Mouse (Mus musculus) heart, embryonic 15.5 days (tissue): ENCODE measurements at regions not wholly inside any gene's neighbourhood (a gene's known extent, or its start where the extent isn't known, plus 50 kb on each side); places are given as distances from the start of the nearest gene placed in this dataset.

Experiments used
- ATAC-seq: fragments of 200-750 bp; cut with Nextera tagmentation; replicated peaks from 2 replicates; pipeline ENCODE4 v1.8.0; 2017; ENCODE audit warnings: low read depth, moderate TSS enrichment; ENCODE audit not compliant: insufficient number of reproducible peaks, insufficient read depth, low FRiP score
- H3K27ac ChIP-seq: fragments of 300-500 bp; sonication (generic); 2 replicates; pipeline ENCODE4 v1.5.1; 2015; ENCODE audit warnings: mild to moderate bottlenecking, inconsistent platforms
- H3K27me3 ChIP-seq: fragments of 300-500 bp; sonication (generic); 2 replicates; pipeline ENCODE4 v1.6.1; 2015; ENCODE audit warnings: inconsistent platforms
- H3K36me3 ChIP-seq: fragments of 300-500 bp; sonication (generic); 2 replicates; pipeline ENCODE4 v1.6.1; 2015; ENCODE audit warnings: mild to moderate bottlenecking, inconsistent platforms
- H3K4me1 ChIP-seq: fragments of 300-500 bp; sonication (generic); replicated peaks from 2 replicates; pipeline ENCODE4 v1.6.1; 2015; ENCODE audit warnings: inconsistent platforms
- H3K4me2 ChIP-seq: fragments of 300-500 bp; sonication (generic); 2 replicates; pipeline ENCODE4 v1.6.1; 2015; ENCODE audit warnings: inconsistent platforms, mild to moderate bottlenecking, moderate library complexity
- H3K4me3 ChIP-seq: fragments of 300-500 bp; sonication (generic); 2 replicates; pipeline ENCODE4 v1.5.1; 2015; ENCODE audit warnings: mild to moderate bottlenecking, inconsistent platforms
- H3K9ac ChIP-seq: fragments of 300-500 bp; sonication (generic); 2 replicates; pipeline ENCODE4 v1.6.1; 2015; ENCODE audit warnings: mild to moderate bottlenecking, inconsistent platforms
- H3K9me3 ChIP-seq: fragments of 300-500 bp; sonication (generic); replicated peaks from 2 replicates; pipeline ENCODE4 v1.6.1; 2016; ENCODE audit warnings: inconsistent platforms
- WGBS: fragments of 180-500 bp; shearing (Covaris S2); methylation state at CpG from one replicate; pipeline ENCODE4 v1.1.7; 2015; ENCODE audit warnings: mixed read lengths; 5-methylcytosine and 5-hydroxymethylcytosine counted together

DNA sequence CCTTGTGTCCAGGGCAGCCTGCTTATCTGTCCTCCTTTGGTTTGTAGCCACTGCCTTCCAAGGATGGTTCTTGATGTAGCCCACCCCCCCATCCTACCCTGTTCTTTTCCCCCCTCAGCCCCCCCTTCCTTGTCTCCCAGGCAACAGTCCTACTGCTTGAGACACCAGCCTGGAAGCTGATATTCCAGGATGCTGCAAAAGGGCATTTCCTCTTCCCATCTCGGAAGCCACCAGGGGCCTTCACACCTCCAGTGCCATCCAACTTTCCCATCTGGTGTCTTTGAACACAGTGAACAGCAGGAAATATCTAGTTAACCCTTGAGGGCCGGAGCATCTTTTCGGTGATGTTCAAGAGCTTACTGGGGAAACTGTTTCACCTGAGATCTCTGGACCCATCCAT, 63.7 kb upstream of the Smndc1 start:
- H3K4me3 ChIP-seq = no peak overlapping the region
- H3K27ac ChIP-seq = no peak overlapping the region
- H3K27me3 ChIP-seq = peaks cover 10% of the 10 kb centered on the region
- WGBS = 75% methylated on average over 3 of the region's 3 CpGs
- no peaks in the 10 kb centered on the region for H3K36me3 ChIP-seq
- H3K9me3 ChIP-seq = no peaks in the 10 kb centered on the region
- H3K4me2 ChIP-seq = no peak overlapping the region
- ATAC-seq = no peak
- no peak overlapping the region for H3K9ac ChIP-seq
- peaks cover 32% of the 10 kb centered on the region for H3K4me1 ChIP-seq

DNA sequence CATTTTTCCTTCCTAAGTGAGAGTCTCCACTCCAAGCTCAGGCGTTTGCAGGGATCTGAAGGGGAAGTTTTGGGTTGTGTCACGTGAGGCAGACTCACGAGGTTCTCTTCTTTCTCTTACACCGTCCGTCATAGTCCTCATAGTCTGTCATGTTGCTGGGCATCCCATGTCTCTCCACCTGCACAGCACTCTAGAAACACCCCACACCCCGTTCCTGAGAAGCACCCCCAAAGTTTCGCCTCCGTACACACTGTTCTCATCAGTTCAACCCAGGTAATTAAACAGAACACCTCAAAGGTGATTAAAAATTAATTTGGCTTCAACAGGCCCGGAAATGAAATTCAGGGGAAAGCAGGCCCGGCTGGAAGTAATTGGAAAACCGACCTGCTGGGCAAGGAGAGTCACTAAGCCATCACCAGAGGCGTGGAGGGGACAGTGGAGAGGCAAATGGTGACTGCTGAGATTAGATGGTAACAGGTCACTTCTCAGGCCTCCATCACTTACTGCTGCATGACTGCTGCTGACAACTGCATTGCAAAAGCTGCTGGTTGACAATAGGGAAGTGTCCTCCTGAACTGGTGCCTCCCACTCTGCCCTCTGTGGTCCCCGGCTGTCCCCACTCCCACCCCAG, 63.1 kb upstream of the Smndc1 start:
- H3K9me3 ChIP-seq = no peaks in the 10 kb centered on the region
- ATAC-seq = no peak
- H3K4me2 ChIP-seq = no peak overlapping the region
- 72% methylated on average over 13 of the region's 13 CpGs for WGBS
- H3K27me3 ChIP-seq = peaks cover 4% of the 10 kb centered on the region
- H3K9ac ChIP-seq = no peak overlapping the region
- no peak overlapping the region for H3K27ac ChIP-seq
- H3K4me3 ChIP-seq = no peak overlapping the region
- peaks cover 32% of the 10 kb centered on the region for H3K4me1 ChIP-seq
- H3K36me3 ChIP-seq = no peaks in the 10 kb centered on the region

DNA sequence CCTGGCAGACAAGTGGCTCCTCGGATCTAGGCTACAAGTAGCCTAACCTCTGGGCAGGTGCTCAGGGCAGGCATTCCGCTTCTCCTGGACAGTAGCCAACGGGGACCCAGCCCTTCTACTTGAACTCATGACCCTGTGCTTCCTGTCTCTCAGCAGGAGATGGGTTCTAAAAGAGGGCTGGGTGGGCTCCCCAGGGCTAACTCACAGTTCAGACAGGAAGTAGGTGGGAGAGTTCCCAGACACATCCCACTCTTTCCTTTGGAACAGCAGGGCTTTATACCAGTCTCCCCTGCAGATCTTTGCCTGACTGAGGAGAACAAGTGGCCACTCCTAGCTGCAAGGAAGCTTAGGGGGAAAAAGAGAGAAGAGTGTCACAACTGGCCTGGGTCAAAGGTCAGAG, 62.0 kb upstream of the Smndc1 start:
- WGBS = 38% methylated on average over 3 of the region's 3 CpGs
- Histone ChIP-seq H3K4me1 (peaks cover 39% of the 10 kb centered on the region), H3K4me3 (no peak overlapping the region), H3K9ac (no peak overlapping the region), H3K4me2 (no peak overlapping the region), H3K27ac (no peak overlapping the region), H3K9me3 (no peaks in the 10 kb centered on the region), H3K36me3 (no peaks in the 10 kb centered on the region), H3K27me3 (no peaks in the 10 kb centered on the region; the same call in 1 of the 2 replicates)
- no peak for ATAC-seq

DNA sequence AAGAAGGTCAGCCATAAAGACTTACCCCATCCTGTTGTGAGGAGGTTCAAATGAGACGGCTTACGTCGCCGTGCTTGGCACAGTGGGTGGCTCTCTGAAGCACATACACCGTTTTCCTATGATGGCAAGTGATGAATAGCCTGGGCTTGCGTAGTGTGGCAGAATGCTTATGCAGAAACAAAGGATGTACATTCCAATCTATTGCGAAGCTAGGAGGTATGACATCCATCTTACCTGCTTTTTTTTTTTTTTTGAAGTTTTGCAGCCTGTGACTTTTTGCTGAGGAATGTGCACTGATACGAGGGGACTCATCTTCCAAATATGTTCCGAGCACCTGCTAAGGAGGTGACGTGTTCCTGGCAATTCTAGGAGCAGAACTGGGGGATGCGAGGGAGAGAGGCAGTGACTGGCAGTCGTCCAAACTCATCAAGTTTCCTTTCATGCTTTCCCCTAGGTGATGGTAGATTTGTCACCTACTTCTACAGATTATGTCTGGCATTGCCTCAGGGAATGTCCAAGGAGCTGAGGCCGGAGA, 61.1 kb upstream of the Smndc1 start:
- ATAC-seq = no peak
- Histone ChIP-seq H3K27ac (no peak overlapping the region), H3K4me1 (peaks cover 39% of the 10 kb centered on the region)

DNA sequence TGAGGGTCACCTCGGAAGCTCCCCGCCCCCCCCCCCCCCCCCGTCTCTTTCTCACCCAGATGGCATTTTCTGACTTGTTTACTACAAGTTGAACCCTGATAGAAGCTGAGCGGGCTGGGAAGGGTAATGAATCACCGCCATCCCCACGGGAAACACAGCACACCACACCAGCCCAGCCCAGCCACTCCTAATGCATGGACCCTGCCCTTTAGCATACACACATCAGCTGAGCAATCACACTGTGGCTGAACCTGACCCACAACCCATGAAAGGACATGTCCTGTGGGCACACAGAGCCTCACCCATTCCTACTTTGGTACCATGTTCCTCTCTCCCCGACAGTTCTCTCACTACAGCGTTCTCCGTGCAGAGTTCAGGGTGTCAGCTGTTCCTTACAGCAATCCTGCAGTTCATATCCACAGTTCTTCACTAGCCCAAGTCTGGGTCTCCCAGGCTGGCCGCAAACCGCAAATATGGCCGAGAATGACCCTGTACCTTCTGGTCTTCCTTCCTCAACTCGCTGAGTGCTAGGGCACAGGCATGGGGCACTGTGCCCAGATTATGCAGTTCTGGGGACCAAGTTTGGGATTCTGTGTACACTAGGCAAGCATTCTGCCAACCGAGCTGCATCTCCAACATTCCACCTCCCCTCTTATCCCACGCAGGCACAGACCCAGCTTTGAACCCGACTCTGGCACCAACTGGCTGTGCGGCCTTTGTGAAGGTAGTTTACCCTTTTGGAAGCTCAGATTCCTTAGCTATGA, 60.4 kb upstream of the Smndc1 start:
- ATAC-seq = no peak
- Histone ChIP-seq H3K9me3 (no peaks in the 10 kb centered on the region), H3K27me3 (peaks cover 7% of the 10 kb centered on the region; the same call in 1 of the 2 replicates), H3K4me3 (no peak overlapping the region), H3K36me3 (no peaks in the 10 kb centered on the region), H3K4me2 (no peak overlapping the region), H3K27ac (0 out of 2 replicates have a peak overlapping the region, but pooled peaks have one; percentile 2), H3K9ac (no peak overlapping the region), H3K4me1 (peaks cover 39% of the 10 kb centered on the region)
- WGBS = 72% methylated on average over 16 of the region's 17 CpGs

More for the DNA sequence above, 61.1 kb upstream of the Smndc1 start:
- Histone ChIP-seq H3K36me3 (no peaks in the 10 kb centered on the region), H3K9ac (no peak overlapping the region), H3K4me2 (no peak overlapping the region), H3K27me3 (peaks cover 7% of the 10 kb centered on the region; the same call in 1 of the 2 replicates), H3K9me3 (no peaks in the 10 kb centered on the region), H3K4me3 (no peak overlapping the region)
- WGBS = 46% methylated on average over 13 of the region's 13 CpGs

DNA sequence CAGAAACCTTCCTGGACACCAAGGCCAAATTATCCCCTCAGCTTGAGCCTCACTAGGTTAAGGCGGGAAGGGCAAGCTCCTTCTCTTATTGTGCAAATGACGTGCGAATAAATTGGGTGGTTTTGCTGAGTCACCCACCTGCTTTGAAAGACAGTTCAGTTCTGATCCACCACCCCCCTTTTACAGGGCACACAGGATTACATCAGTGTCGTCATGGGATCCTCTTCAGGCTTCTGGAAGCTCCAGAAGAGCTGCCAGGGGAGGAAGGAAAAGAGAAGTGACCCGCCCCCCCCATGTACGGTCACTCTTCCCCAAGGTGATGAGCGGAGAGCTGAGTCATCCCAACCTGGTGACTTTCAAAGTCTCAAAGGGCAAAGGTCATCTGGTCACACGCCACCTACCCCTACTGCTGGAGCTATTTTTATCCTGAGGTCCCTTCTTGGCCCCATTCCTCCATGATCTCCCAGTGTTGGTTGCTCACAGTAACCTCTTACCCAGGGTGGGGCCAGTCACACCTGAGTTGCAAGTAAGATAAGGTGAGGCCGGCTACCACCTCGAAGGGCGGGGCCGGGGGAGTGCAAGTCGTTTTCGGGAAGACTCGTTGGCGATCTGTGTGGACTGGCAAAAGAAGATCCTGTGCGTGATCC, 58.9 kb upstream of the Smndc1 start:
- Histone ChIP-seq H3K4me3 (no peak overlapping the region), H3K27me3 (peaks cover 7% of the 10 kb centered on the region; the same call in 1 of the 2 replicates), H3K27ac (no peak overlapping the region), H3K4me1 (peaks cover 39% of the 10 kb centered on the region), H3K36me3 (no peaks in the 10 kb centered on the region), H3K4me2 (no peak overlapping the region), H3K9ac (no peak overlapping the region), H3K9me3 (no peaks in the 10 kb centered on the region)
- WGBS = 81% methylated on average over 17 of the region's 17 CpGs
- ATAC-seq = no peak

DNA sequence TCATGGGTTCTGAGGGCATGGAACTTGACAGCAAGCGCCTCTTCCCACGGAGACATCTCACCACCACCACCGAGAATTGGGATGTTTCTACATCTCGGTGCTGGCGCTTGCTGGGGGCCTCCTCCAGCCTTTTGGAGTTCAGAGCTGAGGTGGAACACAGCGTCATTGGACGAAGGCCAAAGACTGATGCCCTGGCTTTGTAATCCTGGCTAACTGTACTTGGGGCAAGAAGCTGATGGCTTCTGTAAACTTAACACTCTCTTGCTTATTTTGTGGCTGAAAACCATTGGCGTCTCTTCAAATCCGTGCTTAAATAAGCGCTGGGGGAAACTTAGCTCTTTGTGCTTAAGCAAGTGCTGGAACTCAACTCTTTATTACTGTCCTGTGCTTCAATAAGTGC, 57.8 kb upstream of the Smndc1 start:
- H3K27me3 ChIP-seq = peaks cover 7% of the 10 kb centered on the region; the same call in 1 of the 2 replicates
- no peaks in the 10 kb centered on the region for H3K36me3 ChIP-seq
- WGBS = 51% methylated on average over 10 of the region's 10 CpGs
- no peak overlapping the region for H3K27ac ChIP-seq
- no peak for ATAC-seq
- peaks cover 39% of the 10 kb centered on the region for H3K4me1 ChIP-seq
- H3K4me3 ChIP-seq = no peak overlapping the region
- H3K4me2 ChIP-seq = no peak overlapping the region
- no peaks in the 10 kb centered on the region for H3K9me3 ChIP-seq
- H3K9ac ChIP-seq = no peak overlapping the region

DNA sequence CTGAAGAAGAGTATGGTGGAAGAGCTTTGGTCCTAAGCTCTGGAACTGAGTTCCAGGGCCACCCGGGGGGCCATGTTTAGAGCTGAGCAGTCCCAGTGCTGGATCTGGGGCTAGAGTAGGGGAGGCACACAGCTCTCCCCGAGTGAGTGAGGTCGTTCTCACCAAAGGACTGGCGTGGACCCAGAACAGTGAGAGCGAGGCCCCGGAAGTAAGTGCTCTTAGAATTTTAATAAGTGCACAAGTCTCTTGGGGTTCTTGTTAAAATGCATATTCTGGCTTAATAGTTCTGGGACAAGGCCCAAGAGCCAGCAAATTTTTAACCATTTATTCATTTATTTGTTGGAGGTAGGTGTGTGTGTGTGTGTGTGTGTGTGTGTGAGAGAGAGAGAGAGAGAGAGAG, 57.4 kb upstream of the Smndc1 start:
- ATAC-seq = no peak
- peaks cover 7% of the 10 kb centered on the region; the same call in 1 of the 2 replicates for H3K27me3 ChIP-seq
- H3K9me3 ChIP-seq = no peaks in the 10 kb centered on the region
- H3K27ac ChIP-seq = no peak overlapping the region
- WGBS = 61% methylated on average over 6 of the region's 6 CpGs
- no peak overlapping the region for H3K4me2 ChIP-seq
- H3K4me3 ChIP-seq = no peak overlapping the region
- H3K4me1 ChIP-seq = peaks cover 36% of the 10 kb centered on the region
- no peaks in the 10 kb centered on the region for H3K36me3 ChIP-seq
- H3K9ac ChIP-seq = no peak overlapping the region

DNA sequence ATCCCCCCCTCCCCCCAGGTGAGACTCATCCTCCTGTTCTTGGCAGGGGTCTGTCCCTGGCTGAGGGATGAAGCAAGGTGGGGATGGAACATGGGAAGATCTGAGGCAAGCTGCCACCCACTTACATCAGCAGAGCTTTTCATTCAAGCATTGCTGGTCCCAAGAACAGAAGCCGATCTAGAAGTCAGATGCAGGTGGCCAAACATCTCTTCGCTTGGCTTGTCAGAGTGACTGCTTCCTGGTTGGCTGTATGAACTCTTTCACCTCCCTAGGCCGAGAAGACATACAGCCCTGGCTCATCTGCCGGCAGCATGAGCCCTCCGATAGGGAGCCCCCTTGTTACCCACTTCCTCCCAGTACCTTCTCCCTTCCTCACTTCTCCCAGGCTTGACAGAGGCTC, 55.8 kb upstream of the Smndc1 start:
- H3K4me1 ChIP-seq = peaks cover 24% of the 10 kb centered on the region
- no peaks in the 10 kb centered on the region for H3K36me3 ChIP-seq
- H3K27me3 ChIP-seq = peaks cover 7% of the 10 kb centered on the region; the same call in 1 of the 2 replicates
- 49% methylated on average over 5 of the region's 5 CpGs for WGBS
- H3K9ac ChIP-seq = no peak overlapping the region
- H3K4me2 ChIP-seq = no peak overlapping the region
- no peak for ATAC-seq
- no peak overlapping the region for H3K4me3 ChIP-seq
- H3K27ac ChIP-seq = no peak overlapping the region
- H3K9me3 ChIP-seq = no peaks in the 10 kb centered on the region

DNA sequence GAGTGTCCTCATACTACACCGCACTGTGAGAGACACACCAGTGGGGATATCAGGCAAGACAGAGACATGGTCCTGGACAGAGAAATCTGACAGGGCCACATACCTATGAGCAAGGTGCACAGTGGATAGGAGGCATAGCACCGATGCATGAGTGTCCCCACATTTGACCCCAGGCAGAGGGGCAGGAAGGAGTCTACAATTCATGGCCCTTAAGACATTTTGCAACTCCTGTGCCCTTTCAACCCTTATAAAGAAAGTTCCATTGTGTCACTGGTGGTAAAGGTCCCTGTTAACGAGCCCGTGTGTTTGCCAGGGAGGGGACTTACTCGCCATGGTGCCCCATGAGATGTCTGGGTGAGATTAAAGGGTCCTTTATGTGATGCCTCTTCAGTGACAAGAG, 54.3 kb upstream of the Smndc1 start:
- Histone ChIP-seq H3K9me3 (no peaks in the 10 kb centered on the region), H3K4me3 (no peak overlapping the region), H3K4me1 (peaks cover 22% of the 10 kb centered on the region), H3K36me3 (no peaks in the 10 kb centered on the region), H3K4me2 (no peak overlapping the region), H3K9ac (no peak overlapping the region), H3K27ac (no peak overlapping the region), H3K27me3 (peaks cover 7% of the 10 kb centered on the region; the same call in 1 of the 2 replicates)
- 75% methylated on average over 5 of the region's 5 CpGs for WGBS
- no peak for ATAC-seq
